Mouse (Mus musculus) midbrain, embryonic 11.5 days (tissue): ENCODE data around the gene Ckmt2. TPM values are rescaled to one million over a fixed set of nuclear protein-coding genes. Genes with fewer than 3 reads are reported as not detected.

Experiments
- ATAC-seq: fragments of 200-750 bp; cut with Nextera tagmentation; 2 replicates; pipeline ENCODE4 v1.8.0; 2017; ENCODE audit warnings: moderate TSS enrichment, moderate library complexity; ENCODE audit not compliant: low FRiP score
- DNase-seq: peaks from one replicate; pipeline ENCODE4 v3.0.0; 2015; ENCODE audit warnings: low spot score; ENCODE audit errors: missing footprints
- H3K27ac ChIP-seq: fragments of 300-500 bp; sonication (generic); 2 replicates; pipeline ENCODE4 v1.5.1; 2014; ENCODE audit warnings: low read depth, low read length
- H3K27me3 ChIP-seq: fragments of 300-500 bp; sonication (generic); 2 replicates; pipeline ENCODE4 v1.6.1; 2014; ENCODE audit warnings: mild to moderate bottlenecking, low read length, moderate library complexity, mixed read lengths; ENCODE audit not compliant: control insufficient read depth, insufficient read depth
- H3K36me3 ChIP-seq: fragments of 300-500 bp; sonication (generic); 2 replicates; pipeline ENCODE4 v1.6.1; 2014; ENCODE audit warnings: mild to moderate bottlenecking, low read length, moderate library complexity, mixed read lengths; ENCODE audit not compliant: control insufficient read depth, insufficient read depth
- H3K4me1 ChIP-seq: fragments of 300-500 bp; sonication (generic); 2 replicates; pipeline ENCODE4 v1.6.1; 2014; ENCODE audit warnings: low read length; ENCODE audit not compliant: control insufficient read depth, insufficient read depth
- H3K4me2 ChIP-seq: fragments of 300-500 bp; sonication (generic); 2 replicates; pipeline ENCODE4 v1.6.1; 2014; ENCODE audit warnings: mild to moderate bottlenecking, moderate library complexity
- H3K4me3 ChIP-seq: fragments of 300-500 bp; sonication (generic); 2 replicates; pipeline ENCODE4 v1.5.1; 2014; ENCODE audit warnings: low read depth, low read length
- H3K9ac ChIP-seq: fragments of 300-500 bp; sonication (generic); 2 replicates; pipeline ENCODE4 v1.6.1; 2014; ENCODE audit warnings: low read length
- H3K9me3 ChIP-seq: fragments of 300-500 bp; sonication (generic); 2 replicates; pipeline ENCODE4 v1.6.1; 2016; ENCODE audit warnings: low read length; ENCODE audit not compliant: control insufficient read depth
- WGBS: fragments of 180-500 bp; shearing (Covaris S2); extraction: QIAGEN DNeasy Blood & Tissue Kit; methylation state at CpG from one replicate; pipeline ENCODE4 v1.1.7; 2014; 5-methylcytosine and 5-hydroxymethylcytosine counted together
- polyA plus RNA-seq: library from polyadenylated mRNA; unstranded; fragments of >200 nt; fragmentation: Nextera tagmentation; extraction: Ambion mirVana; gene quantifications from 2 replicates; pipeline ENCODE4 v1.2.1, GENCODE M21; 2014

The Ckmt2 gene
- polyA plus RNA-seq, 1 experiment from 2014 or later = not detected

DNA sequence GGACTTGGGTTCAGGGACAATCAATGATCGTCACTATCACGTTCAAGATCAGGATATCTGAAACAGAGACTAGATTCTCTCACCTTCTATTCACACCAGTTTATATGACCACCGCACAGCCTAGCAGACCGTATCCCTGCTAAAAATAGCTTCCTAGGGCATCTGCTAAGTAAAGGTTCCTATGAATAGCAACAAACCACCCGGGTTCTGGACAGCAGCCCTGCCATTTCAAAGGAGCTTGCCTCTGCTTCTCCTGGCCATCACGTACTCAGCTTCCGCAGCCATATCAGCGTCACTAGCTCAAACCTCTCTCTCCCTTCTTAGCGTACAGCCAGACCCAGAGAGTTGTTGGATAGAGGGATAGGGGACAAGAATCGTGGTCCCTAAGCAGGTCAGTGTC lies 665 bp upstream of the Ckmt2 start:
- DNase-seq = no peak
- no peak for ATAC-seq
- H3K27me3 ChIP-seq = no peaks in the 10 kb centered on the region
- no peak overlapping the region for H3K27ac ChIP-seq
- WGBS = 92% methylated on average over 10 of the region's 10 CpGs
- no peak overlapping the region for H3K4me3 ChIP-seq
- H3K9me3 ChIP-seq = no peaks in the 10 kb centered on the region
- H3K4me1 ChIP-seq = no peaks in the 10 kb centered on the region
- H3K36me3 ChIP-seq = no peaks in the 10 kb centered on the region
- no peak overlapping the region for H3K9ac ChIP-seq
- no peak overlapping the region for H3K4me2 ChIP-seq

DNA sequence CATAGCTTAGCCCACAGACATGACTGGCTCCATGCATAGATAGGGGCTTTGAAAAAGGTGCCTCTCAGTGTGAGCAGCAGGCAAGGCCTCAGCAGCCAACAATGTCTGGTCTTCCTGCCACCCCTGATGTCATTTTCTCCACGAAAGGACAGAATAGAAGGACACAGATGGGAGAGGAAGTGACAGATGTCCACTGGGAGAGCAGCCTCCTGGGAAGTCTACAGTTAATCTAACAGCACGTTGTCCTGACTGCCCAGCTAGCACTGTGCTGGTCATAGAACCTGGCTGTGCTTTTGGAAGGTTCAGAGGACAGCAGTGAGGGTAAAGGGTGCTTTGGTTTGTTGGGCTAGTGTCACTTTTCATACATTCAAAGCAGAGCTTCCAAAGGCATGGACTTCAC lies 1.1 kb downstream of the Ckmt2 start:
- Histone ChIP-seq H3K4me3 (no peak overlapping the region), H3K4me1 (no peaks in the 10 kb centered on the region), H3K36me3 (no peaks in the 10 kb centered on the region), H3K9ac (no peak overlapping the region), H3K27me3 (no peaks in the 10 kb centered on the region), H3K9me3 (no peaks in the 10 kb centered on the region), H3K4me2 (no peak overlapping the region), H3K27ac (no peak overlapping the region)
- ATAC-seq (no peak), DNase-seq (no peak)
- WGBS = 46% methylated on average over 2 of the region's 2 CpGs

DNA sequence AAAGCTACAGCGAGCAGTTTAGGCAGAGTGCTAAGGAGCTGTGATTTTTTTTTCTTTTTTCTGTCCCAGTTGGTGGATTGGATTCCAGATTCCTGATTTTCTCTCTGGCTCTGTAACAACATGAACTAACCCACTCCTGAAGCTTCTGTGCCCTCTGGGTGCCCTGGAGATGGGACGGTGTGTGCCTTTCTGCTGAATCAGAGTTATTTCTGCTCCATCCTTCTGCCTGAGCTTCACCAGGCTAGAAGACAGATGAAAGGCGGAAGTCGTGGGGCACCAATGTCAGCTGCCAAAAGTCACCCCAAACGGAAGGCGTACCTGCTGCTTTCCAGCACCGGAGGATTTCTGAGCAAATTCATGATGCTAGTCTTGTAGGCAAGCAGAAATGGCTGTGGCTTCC lies 2.1 kb downstream of the Ckmt2 start:
- Histone ChIP-seq H3K9ac (no peak overlapping the region), H3K4me3 (no peak overlapping the region), H3K4me2 (no peak overlapping the region), H3K27ac (no peak overlapping the region), H3K9me3 (no peaks in the 10 kb centered on the region), H3K27me3 (no peaks in the 10 kb centered on the region), H3K4me1 (no peaks in the 10 kb centered on the region), H3K36me3 (no peaks in the 10 kb centered on the region)
- no peak for ATAC-seq
- DNase-seq = no peak
- WGBS = 91% methylated on average over 7 of the region's 7 CpGs

DNA sequence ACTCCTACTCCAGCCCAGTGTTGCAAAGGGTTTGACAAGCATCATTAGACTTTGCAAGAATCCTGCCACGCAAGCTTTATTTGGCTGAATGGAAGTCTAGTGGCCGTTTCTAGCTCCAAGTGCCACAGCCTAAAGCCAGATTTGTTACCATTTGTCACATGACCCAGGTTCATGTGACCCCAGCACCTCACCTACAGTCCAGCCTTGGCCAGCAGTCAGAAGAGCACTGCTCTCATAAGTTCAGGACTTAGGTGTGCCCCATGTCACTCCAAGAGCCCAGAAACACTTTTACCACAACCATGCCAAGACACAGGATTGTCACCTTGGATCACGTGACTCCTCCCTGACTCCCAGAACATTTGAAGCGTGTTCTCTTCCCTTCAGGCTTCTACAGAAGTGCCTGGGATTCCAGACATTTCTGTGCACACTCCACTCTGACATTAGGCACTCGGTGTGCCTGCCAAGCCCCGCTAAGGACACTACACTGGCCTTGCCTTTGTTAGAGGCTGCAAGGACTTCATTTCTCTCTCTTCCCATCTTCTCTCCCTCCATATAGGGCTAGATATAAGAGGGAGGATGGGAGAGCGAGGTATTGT lies 2.9 kb downstream of the Ckmt2 start:
- 75% methylated on average over 7 of the region's 7 CpGs for WGBS
- Histone ChIP-seq H3K27ac (no peak overlapping the region), H3K4me3 (no peak overlapping the region), H3K4me2 (no peak overlapping the region), H3K4me1 (no peaks in the 10 kb centered on the region), H3K9ac (no peak overlapping the region), H3K36me3 (no peaks in the 10 kb centered on the region), H3K27me3 (no peaks in the 10 kb centered on the region), H3K9me3 (no peaks in the 10 kb centered on the region)
- DNase-seq (no peak), ATAC-seq (no peak)

DNA sequence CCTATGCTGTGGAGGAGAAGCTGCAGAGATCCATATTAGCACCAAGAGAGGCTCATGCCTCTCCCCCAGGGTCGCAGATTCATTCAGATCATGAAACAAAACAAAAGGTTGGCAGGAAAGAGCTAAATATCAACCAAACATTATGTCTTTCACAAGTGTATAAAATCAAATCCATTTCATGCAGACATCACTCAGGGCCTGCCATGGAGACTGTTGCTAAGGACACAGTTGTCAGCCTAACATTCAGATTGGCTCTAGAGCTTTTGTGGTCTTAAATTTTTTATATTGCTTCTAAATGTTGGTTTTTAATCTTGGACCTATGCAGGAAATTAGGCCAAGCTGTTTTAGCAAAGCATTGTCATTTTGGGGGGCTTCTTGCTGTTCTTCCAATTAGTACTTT lies 8.1 kb downstream of the Ckmt2 start:
- Histone ChIP-seq H3K4me2 (no peak overlapping the region), H3K27ac (no peak overlapping the region), H3K27me3 (no peaks in the 10 kb centered on the region), H3K9me3 (no peaks in the 10 kb centered on the region), H3K4me1 (no peaks in the 10 kb centered on the region), H3K4me3 (no peak overlapping the region), H3K9ac (no peak overlapping the region), H3K36me3 (no peaks in the 10 kb centered on the region)
- 77% methylated on average over 1 of the region's 1 CpGs for WGBS
- DNase-seq (no peak), ATAC-seq (no peak)

DNA sequence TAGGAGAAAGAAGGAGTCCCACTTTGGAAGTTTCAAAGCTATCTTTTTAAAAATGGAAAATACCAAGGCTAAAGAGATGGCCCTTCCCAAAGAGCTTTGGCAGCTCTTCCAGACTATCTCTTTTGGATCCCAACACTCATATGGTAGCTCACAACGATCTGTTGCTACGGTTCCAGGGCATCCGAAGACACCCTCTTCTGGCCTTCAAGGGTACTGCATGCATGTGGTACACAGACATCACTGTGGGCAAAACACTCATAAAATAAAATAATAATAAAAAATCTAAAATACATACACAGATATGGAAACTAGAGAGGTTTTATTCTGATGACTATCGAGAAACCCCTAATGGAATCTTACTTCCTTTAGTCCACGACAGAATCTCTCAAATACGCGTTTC lies 17.9 kb downstream of the Ckmt2 start:
- Histone ChIP-seq H3K4me3 (no peak overlapping the region), H3K27me3 (no peaks in the 10 kb centered on the region), H3K9me3 (no peaks in the 10 kb centered on the region), H3K27ac (no peak overlapping the region), H3K9ac (no peak overlapping the region), H3K36me3 (no peaks in the 10 kb centered on the region), H3K4me2 (no peak overlapping the region), H3K4me1 (no peaks in the 10 kb centered on the region)
- no peak for ATAC-seq
- WGBS = 82% methylated on average over 7 of the region's 7 CpGs
- DNase-seq = no peak

DNA sequence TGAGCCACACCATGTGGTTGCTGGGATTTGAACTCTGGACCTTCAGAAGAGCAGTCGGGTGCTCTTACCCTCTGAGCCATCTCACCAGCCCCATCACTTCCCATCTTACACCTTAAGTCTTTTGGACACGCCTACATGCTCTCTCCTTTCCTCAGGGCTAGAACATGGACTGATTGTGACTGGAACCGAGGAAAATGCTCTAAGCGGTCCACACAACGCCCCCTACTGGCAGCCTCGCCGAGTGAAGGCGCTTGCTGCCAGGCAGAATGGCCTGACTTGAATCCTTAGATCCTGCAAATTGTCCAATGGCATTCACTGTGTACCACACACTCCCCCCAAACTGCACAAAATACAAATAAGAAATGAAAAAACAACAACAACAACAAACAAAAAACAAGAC lies 19.3 kb downstream of the Ckmt2 start:
- no peak overlapping the region for H3K27ac ChIP-seq
- no peak overlapping the region for H3K4me2 ChIP-seq
- no peaks in the 10 kb centered on the region for H3K36me3 ChIP-seq
- DNase-seq (no peak), ATAC-seq (no peak)
- H3K4me1 ChIP-seq = no peaks in the 10 kb centered on the region
- no peaks in the 10 kb centered on the region for H3K9me3 ChIP-seq
- H3K4me3 ChIP-seq = no peak overlapping the region
- no peaks in the 10 kb centered on the region for H3K27me3 ChIP-seq
- WGBS = 75% methylated on average over 8 of the region's 8 CpGs
- no peak overlapping the region for H3K9ac ChIP-seq

DNA sequence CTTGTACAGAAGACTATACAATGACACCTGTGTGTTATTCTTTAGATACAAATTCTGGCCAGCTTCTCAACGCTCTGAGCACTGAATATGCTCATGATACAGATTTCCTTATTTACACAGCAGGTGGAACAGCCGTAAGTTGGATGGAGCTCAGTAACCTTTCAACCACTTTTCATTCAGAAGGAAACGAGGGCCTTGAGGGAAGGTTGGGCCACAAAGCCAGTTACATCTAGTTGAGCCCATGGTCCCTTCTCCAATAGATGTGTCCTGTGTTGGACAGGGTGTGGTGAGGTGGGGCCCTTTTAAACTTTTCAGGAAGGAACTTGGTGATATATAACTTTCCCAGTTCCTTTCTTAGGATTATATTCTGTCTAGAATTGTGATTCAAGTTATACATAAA lies 22.3 kb downstream of the Ckmt2 start:
- Histone ChIP-seq H3K36me3 (no peaks in the 10 kb centered on the region), H3K4me1 (no peaks in the 10 kb centered on the region), H3K27me3 (no peaks in the 10 kb centered on the region), H3K4me2 (no peak overlapping the region), H3K9me3 (no peaks in the 10 kb centered on the region), H3K4me3 (no peak overlapping the region), H3K9ac (no peak overlapping the region), H3K27ac (no peak overlapping the region)
- WGBS = 82% methylated on average over 3 of the region's 3 CpGs
- DNase-seq (no peak), ATAC-seq (no peak)

DNA sequence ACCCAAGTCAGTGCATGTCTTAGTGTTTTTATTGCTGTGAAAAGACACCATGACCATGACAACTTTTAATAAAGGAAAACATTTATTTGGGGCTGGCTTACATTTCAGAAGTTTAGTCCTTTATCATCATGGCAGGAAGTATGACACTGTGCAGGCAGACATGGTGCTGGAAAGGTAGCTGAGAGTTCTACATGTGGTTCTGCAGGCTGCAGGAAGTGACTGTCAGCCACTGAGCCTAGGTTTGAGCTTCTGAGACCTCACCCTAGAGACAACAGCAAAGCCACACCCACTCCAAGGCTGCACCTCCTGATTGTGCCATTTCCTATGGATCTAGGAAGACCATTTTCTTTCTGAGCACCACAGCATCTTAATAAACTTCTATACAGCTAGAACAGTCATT lies 48.8 kb downstream of the Ckmt2 start:
- no peak overlapping the region for H3K9ac ChIP-seq
- no peak overlapping the region for H3K4me2 ChIP-seq
- H3K4me3 ChIP-seq = no peak overlapping the region
- DNase-seq (no peak), ATAC-seq (no peak)
- H3K9me3 ChIP-seq = no peaks in the 10 kb centered on the region
- no peaks in the 10 kb centered on the region for H3K4me1 ChIP-seq
- H3K27ac ChIP-seq = no peak overlapping the region
- H3K27me3 ChIP-seq = no peaks in the 10 kb centered on the region
- H3K36me3 ChIP-seq = no peaks in the 10 kb centered on the region

DNA sequence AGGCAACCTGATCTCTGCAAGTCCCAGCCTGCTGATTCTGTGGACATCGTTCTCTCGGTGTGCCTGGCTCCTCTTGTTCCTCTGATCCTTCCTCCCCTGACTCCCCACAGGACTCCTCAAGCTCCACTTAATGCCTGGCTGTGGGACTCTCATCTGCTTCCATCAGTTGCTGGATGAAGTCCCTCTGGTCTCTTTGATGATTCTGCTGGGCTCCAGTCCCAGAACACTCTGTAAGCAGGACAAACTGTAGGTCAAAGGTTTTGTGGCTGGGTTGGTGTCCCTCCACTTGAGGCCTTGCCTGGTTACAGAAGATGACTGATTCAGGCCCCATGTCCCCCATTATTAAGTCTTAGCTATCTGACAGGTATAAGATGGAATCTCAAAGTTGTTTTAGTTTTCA lies 50.6 kb downstream of the Ckmt2 start:
- DNase-seq (no peak), ATAC-seq (no peak)
- H3K4me1 ChIP-seq = no peaks in the 10 kb centered on the region
- WGBS = 73% methylated on average over 2 of the region's 2 CpGs
- no peak overlapping the region for H3K4me3 ChIP-seq
- H3K9ac ChIP-seq = no peak overlapping the region
- H3K36me3 ChIP-seq = no peaks in the 10 kb centered on the region
- no peak overlapping the region for H3K27ac ChIP-seq
- H3K9me3 ChIP-seq = no peaks in the 10 kb centered on the region
- H3K4me2 ChIP-seq = no peak overlapping the region
- no peaks in the 10 kb centered on the region for H3K27me3 ChIP-seq
